Mouse (Mus musculus): ENCODE measurements around the gene Krt90.

The Krt90 gene

DNA sequence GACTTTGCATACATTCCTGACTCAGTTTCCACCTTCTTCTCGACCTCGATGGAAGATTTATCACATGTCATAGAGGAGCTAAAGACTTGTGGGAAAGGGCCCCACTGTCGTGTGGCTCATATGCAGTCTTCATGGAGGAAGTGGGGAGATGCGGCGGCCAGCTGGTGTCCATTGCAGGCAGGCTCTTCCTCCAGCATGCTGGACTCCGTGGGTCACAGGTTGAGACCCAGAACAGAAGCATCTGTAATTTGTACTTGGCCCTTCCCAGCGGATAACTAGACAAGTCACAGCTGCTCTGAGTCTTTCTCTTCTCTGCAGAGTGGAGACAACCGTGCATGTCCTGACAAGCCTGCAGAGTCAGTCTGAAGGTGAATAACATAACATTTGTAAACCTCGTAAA lies 54.5 kb downstream of the Krt90 start:
- DNase-seq (ENCODE audit: low spot score), result no peak

DNA sequence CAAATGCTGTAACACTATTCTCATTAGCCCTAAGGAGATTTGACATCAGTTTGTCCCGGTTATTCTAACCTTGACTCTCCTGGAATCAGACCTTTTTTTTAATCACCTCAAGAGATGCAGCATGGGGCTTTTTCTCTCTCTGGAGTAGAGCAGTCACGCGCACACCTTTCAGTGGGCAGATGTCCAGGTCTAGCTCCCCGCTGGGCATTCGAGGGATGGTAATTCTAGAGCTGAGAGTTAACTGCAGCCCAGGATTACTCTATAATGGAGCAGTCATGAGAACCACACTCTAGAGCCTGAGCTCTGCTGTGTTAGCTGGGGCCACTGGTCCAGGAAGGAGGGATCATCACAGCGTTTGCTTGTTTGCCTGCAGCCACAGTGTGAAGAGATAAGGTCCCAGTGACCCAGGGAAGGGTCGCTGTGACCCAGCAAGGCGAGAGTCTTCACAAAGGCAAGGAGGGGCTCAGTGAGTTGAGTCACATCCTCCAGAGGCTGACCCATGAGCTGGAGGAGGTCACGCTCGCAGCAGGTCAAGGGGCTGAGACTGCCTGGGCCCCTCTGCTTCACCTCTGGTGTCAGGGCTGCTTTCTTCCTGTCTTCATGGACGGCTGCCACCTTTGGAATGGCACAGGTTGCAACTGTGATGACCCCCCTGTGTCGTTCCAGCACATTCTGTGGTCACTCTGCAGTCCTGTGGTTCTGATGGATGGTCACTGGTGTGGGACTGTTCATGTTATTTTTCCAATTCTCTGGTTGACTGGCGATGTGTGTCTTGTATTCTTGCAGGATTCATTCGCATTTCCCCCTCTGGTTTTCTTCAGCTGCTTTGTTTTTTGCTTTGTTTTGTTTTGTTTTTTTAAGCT lies 55.6 kb downstream of the Krt90 start:
- no peak for DNase-seq (ENCODE audit: low spot score)
